Mouse (Mus musculus) bone marrow, adult 2 months (tissue): Measurements from ENCODE around the gene Chd9.

Source experiments
- CTCF ChIP-seq: fragments of 200-500 bp; IDR thresholded peaks from 2 replicates; pipeline ENCODE4 v1.5.1; 2011; ENCODE audit warnings: low read length, control low read depth; ENCODE audit not compliant: control insufficient read depth, insufficient read depth
- POLR2A ChIP-seq: fragments of 200-500 bp; IDR thresholded peaks from 2 replicates; pipeline ENCODE4 v1.6.1; 2011; ENCODE audit warnings: low read depth, mild to moderate bottlenecking, control low read depth, low read length, borderline replicate concordance; ENCODE audit not compliant: control insufficient read depth

DNA sequence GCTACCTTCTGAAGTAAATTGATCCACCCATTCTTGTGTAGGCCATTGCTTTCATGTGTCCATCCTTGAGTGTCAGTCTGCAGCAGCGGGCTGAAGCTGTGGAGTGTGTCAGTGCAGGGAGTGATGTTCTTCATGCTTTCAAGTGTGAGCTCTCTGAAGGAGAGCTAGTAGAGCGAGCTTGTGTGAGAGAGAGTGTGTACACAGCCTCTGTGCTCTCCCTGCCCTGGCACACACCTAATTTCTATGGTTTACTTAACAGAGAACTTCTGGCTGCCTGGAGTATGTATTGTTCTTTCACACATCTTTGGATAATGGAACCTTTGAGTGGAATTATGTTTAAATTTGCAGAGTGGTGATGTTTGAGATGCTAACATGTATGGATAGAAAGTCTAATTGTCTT, 261.4 kb downstream of the Chd9 start:
- no peak for TF ChIP-seq POLR2A
- no peak for TF ChIP-seq CTCF
